Mouse (Mus musculus) midbrain, embryonic 11.5 days (tissue): ENCODE measurements at regions not wholly inside any gene's neighbourhood (a gene's known extent, or its start where the extent isn't known, plus 50 kb on each side); places are given as distances from the start of the nearest gene placed in this dataset.
A peak's percentile ranks its signal among the peaks of the same experiment; 100 is the strongest.

Experiments
- ATAC-seq: fragments of 200-750 bp; cut with Nextera tagmentation; 2 replicates; pipeline ENCODE4 v1.8.0; 2017; ENCODE audit warnings: moderate TSS enrichment, moderate library complexity; ENCODE audit not compliant: low FRiP score
- DNase-seq: peaks from one replicate; pipeline ENCODE4 v3.0.0; 2015; ENCODE audit warnings: low spot score; ENCODE audit errors: missing footprints
- H3K27ac ChIP-seq: fragments of 300-500 bp; sonication (generic); 2 replicates; pipeline ENCODE4 v1.5.1; 2014; ENCODE audit warnings: low read depth, low read length
- H3K27me3 ChIP-seq: fragments of 300-500 bp; sonication (generic); 2 replicates; pipeline ENCODE4 v1.6.1; 2014; ENCODE audit warnings: mild to moderate bottlenecking, low read length, moderate library complexity, mixed read lengths; ENCODE audit not compliant: control insufficient read depth, insufficient read depth
- H3K36me3 ChIP-seq: fragments of 300-500 bp; sonication (generic); 2 replicates; pipeline ENCODE4 v1.6.1; 2014; ENCODE audit warnings: mild to moderate bottlenecking, low read length, moderate library complexity, mixed read lengths; ENCODE audit not compliant: control insufficient read depth, insufficient read depth
- H3K4me1 ChIP-seq: fragments of 300-500 bp; sonication (generic); 2 replicates; pipeline ENCODE4 v1.6.1; 2014; ENCODE audit warnings: low read length; ENCODE audit not compliant: control insufficient read depth, insufficient read depth
- H3K4me2 ChIP-seq: fragments of 300-500 bp; sonication (generic); 2 replicates; pipeline ENCODE4 v1.6.1; 2014; ENCODE audit warnings: mild to moderate bottlenecking, moderate library complexity
- H3K4me3 ChIP-seq: fragments of 300-500 bp; sonication (generic); 2 replicates; pipeline ENCODE4 v1.5.1; 2014; ENCODE audit warnings: low read depth, low read length
- H3K9ac ChIP-seq: fragments of 300-500 bp; sonication (generic); 2 replicates; pipeline ENCODE4 v1.6.1; 2014; ENCODE audit warnings: low read length
- H3K9me3 ChIP-seq: fragments of 300-500 bp; sonication (generic); 2 replicates; pipeline ENCODE4 v1.6.1; 2016; ENCODE audit warnings: low read length; ENCODE audit not compliant: control insufficient read depth
- WGBS: fragments of 180-500 bp; shearing (Covaris S2); extraction: QIAGEN DNeasy Blood & Tissue Kit; methylation state at CpG from one replicate; pipeline ENCODE4 v1.1.7; 2014; 5-methylcytosine and 5-hydroxymethylcytosine counted together

DNA sequence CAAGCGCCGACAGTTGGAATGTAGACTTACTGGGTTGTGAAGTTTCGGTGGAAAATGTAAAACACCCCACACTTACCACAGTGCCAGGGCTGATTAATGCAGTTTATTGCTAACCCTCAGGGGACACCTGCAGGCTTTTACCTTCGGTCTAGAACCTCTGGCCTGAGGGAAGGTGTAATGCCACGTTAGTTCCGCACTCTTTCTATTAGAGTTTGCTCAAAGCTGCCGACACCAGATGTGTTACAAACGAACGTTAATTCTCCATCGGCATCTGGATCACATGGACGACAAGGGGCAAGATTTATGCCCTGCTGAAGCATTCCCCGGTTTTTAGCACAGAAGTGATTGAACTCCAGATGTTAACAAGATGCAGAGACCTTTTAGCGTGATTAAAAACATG is 57.7 kb upstream of the Gorab start:
- Histone ChIP-seq H3K4me3 (no peak overlapping the region), H3K27ac (no peak overlapping the region), H3K36me3 (no peaks in the 10 kb centered on the region), H3K9ac (no peak overlapping the region), H3K27me3 (no peaks in the 10 kb centered on the region), H3K9me3 (no peaks in the 10 kb centered on the region), H3K4me1 (no peaks in the 10 kb centered on the region), H3K4me2 (no peak overlapping the region)
- WGBS = 91% methylated on average over 13 of the region's 13 CpGs
- ATAC-seq = no peak
- DNase-seq = no peak

DNA sequence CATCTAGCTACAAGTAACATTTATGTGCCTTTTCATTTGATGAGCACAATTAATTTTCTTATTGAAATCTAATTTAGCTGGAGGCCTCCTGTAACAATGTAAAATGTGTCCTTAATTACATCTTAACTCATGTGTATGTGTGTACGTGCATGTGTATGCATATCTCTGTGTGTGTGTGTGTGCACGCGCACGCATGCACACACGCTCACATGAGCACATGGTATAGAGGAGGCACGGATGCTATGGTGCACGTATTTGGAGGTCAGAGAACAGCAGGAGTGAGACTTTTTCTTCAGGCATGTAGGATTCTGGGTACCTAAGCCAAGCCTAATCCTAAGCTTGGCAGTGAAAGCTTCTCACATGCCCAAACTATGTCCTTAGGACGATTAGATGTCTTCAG is 52.9 kb upstream of the Gorab start:
- ATAC-seq = no peak
- no peak overlapping the region for H3K4me2 ChIP-seq
- H3K36me3 ChIP-seq = no peaks in the 10 kb centered on the region
- H3K9me3 ChIP-seq = no peaks in the 10 kb centered on the region
- no peak overlapping the region for H3K9ac ChIP-seq
- peak; percentile 21 for DNase-seq
- no peak overlapping the region for H3K27ac ChIP-seq
- H3K4me1 ChIP-seq = no peaks in the 10 kb centered on the region
- no peak overlapping the region for H3K4me3 ChIP-seq
- no peaks in the 10 kb centered on the region for H3K27me3 ChIP-seq
- WGBS = 92% methylated on average over 8 of the region's 8 CpGs
